Mouse (Mus musculus) CH12.LX (cell line): Measurements from ENCODE around the gene Serpinb3d.
"Not testable (repeated sequence)": the region's sequence is repeated elsewhere in the genome, so short reads cannot be mapped to it uniquely, and the experiment has no call there.

Experiments
- CHD1 ChIP-seq: IDR thresholded peaks from 2 replicates; pipeline ENCODE4 v1.6.1; 2012; ENCODE audit warnings: low read depth, low read length, improper control_type of control experiment, inconsistent platforms
- CTCF ChIP-seq, 2 experiments: IDR thresholded peaks in 1 of 2; conservative IDR thresholded peaks in 1 of 2; 2 replicates each; pipeline ENCODE4 v1.5.1; 2011 to 2012; ENCODE audit warnings: low read depth in 2 of 2, low read length in 2 of 2, improper control_type of control experiment in 1 of 2, inconsistent platforms in 1 of 2, mild to moderate bottlenecking in 1 of 2, moderate library complexity in 1 of 2
- E2F4 ChIP-seq: IDR thresholded peaks from 2 replicates; pipeline ENCODE4 v1.6.1; 2011; ENCODE audit warnings: low read depth, low read length, improper control_type of control experiment; ENCODE audit not compliant: insufficient replicate concordance
- EP300 ChIP-seq: IDR thresholded peaks from 2 replicates; pipeline ENCODE4 v1.6.1; 2011; ENCODE audit warnings: low read length, improper control_type of control experiment
- KAT2A ChIP-seq: IDR thresholded peaks from 2 replicates; pipeline ENCODE4 v1.6.1; 2012; ENCODE audit warnings: low read length, improper control_type of control experiment, inconsistent platforms; ENCODE audit not compliant: insufficient replicate concordance
- MAFK ChIP-seq: IDR thresholded peaks from 2 replicates; pipeline ENCODE4 v1.6.1; 2011; ENCODE audit warnings: low read length, improper control_type of control experiment; ENCODE audit not compliant: insufficient replicate concordance
- NRF1 ChIP-seq: IDR thresholded peaks from 2 replicates; pipeline ENCODE4 v1.6.1; 2014; ENCODE audit warnings: low read depth, mild to moderate bottlenecking, inconsistent platforms, low read length, improper control_type of control experiment, moderate library complexity
- POLR2A ChIP-seq: IDR thresholded peaks from 2 replicates; pipeline ENCODE4 v1.6.1; 2011; ENCODE audit warnings: low read depth, mild to moderate bottlenecking, improper control_type of control experiment, low read length
- RAD21 ChIP-seq: IDR thresholded peaks from 2 replicates; pipeline ENCODE4 v1.6.1; 2011; ENCODE audit warnings: low read depth, mild to moderate bottlenecking, low read length, improper control_type of control experiment, moderate library complexity
- RCOR1 ChIP-seq: conservative IDR thresholded peaks from 2 replicates; pipeline ENCODE4 v1.6.1; 2012; ENCODE audit warnings: low read depth, mild to moderate bottlenecking, inconsistent platforms, low read length, improper control_type of control experiment
- USF2 ChIP-seq: conservative IDR thresholded peaks from 2 replicates; pipeline ENCODE4 v1.6.1; 2011; ENCODE audit warnings: low read depth, low read length, improper control_type of control experiment
- ZKSCAN1 ChIP-seq: IDR thresholded peaks from 2 replicates; pipeline ENCODE4 v1.6.1; 2012; ENCODE audit warnings: low read depth, inconsistent platforms, low read length, improper control_type of control experiment, borderline replicate concordance

DNA sequence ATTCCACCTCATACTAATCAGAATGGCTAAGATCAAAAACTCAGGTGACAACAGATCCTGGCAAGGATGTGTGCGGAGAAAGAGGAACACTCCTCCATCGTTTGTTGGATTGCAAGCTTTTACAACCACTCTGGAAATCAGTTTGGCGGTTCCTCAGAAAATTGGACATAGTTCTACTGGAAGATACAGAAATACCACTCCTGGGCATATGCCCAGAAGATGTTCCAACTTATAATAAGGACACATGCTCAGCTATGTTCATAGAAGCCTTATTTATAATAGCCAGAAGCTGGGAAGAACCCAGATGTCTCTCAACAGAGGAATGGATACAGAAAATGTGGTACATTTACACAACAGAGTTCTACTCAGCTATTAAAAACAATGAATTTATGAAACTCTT is 49.1 kb downstream of the Serpinb3d start:
- not testable (repeated sequence) for TF ChIP-seq CTCF (conservative IDR thresholded peaks at IDR 0.05 in 1 of 2, IDR thresholded peaks at IDR 0.05 in 1 of 2; ENCODE audit: low read depth in 2 of 2, low read length in 2 of 2); ZKSCAN1; MAFK; EP300; POLR2A; KAT2A; E2F4; RAD21; CHD1; RCOR1; NRF1; USF2
